Mouse (Mus musculus): ENCODE results near the gene Nt5dc1. TPM values are rescaled to one million over a fixed set of nuclear protein-coding genes. Genes with fewer than 3 reads are reported as not detected.
"Not testable (repeated sequence)": the region's sequence is repeated elsewhere in the genome, so short reads cannot be mapped to it uniquely, and the experiment has no call there.

Nt5dc1 gene
- 1.9 and 2.4 TPM in 2 replicates for polyA plus RNA-seq (2012; rRNA removed)

GRCm38 (mm10) chr10:34418204-34418756, at the start of gene Nt5dc1:
Gene Nt5dc1, minus strand, starts transcription at chr10:34418552.
- Histone ChIP-seq H3K4me1 (ENCODE audit: control insufficient read depth, insufficient read depth, low read length) (no peaks in the 10 kb centered on the region; the same call in 1 of the 2 replicates), H3K27ac (ENCODE audit: insufficient read depth, low read length) (peak within 1 kb of the TSS; percentile 62; the same call in 1 of the 2 replicates), H3K4me3 (ENCODE audit: insufficient read depth, low read length) (peak within 1 kb of the TSS; percentile 95)
- peak; percentile 61; the same call in 1 of the 2 replicates for TF ChIP-seq POLR2A (IDR thresholded peaks at IDR 0.05; ENCODE audit: extremely low read depth, insufficient read depth, low read length)
- TF ChIP-seq CTCF (IDR thresholded peaks at IDR 0.05; ENCODE audit: extremely low read depth, insufficient read depth, low read length) = no peak

GRCm38 (mm10) chr10:34464321-34464720, 46.0 kb upstream of the Nt5dc1 start:
- H3K4me3 ChIP-seq (ENCODE audit: insufficient read depth, low read length) = no peak overlapping the region
- no peak overlapping the region for H3K27ac ChIP-seq (ENCODE audit: insufficient read depth, low read length)
- H3K4me1 ChIP-seq (ENCODE audit: control insufficient read depth, insufficient read depth, low read length) = no peaks in the 10 kb centered on the region
- no peak for TF ChIP-seq POLR2A (IDR thresholded peaks at IDR 0.05; ENCODE audit: extremely low read depth, insufficient read depth, low read length)
- no peak for TF ChIP-seq CTCF (IDR thresholded peaks at IDR 0.05; ENCODE audit: extremely low read depth, insufficient read depth, low read length)

GRCm38 (mm10) chr10:34461451-34461850, 43.1 kb upstream of the Nt5dc1 start:
- Histone ChIP-seq H3K4me1 (ENCODE audit: control insufficient read depth, insufficient read depth, low read length) (no peaks in the 10 kb centered on the region), H3K4me3 (ENCODE audit: insufficient read depth, low read length) (no peak overlapping the region), H3K27ac (ENCODE audit: insufficient read depth, low read length) (no peak overlapping the region)
- TF ChIP-seq CTCF (IDR thresholded peaks at IDR 0.05; ENCODE audit: extremely low read depth, insufficient read depth, low read length) = no peak
- TF ChIP-seq POLR2A (IDR thresholded peaks at IDR 0.05; ENCODE audit: extremely low read depth, insufficient read depth, low read length) = no peak

- Histone ChIP-seq H3K4me1 (ENCODE audit: control insufficient read depth, insufficient read depth, low read length) (no peaks in the 10 kb centered on the region), H3K27ac (ENCODE audit: insufficient read depth, low read length) (no peak overlapping the region), H3K4me3 (ENCODE audit: insufficient read depth, low read length) (no peak overlapping the region)
- TF ChIP-seq POLR2A (IDR thresholded peaks at IDR 0.05; ENCODE audit: extremely low read depth, insufficient read depth, low read length) (no peak), CTCF (IDR thresholded peaks at IDR 0.05; ENCODE audit: extremely low read depth, insufficient read depth, low read length) (no peak)
Measured at GRCm38 (mm10) chr10:34449469-34449868, 31.1 kb upstream of the Nt5dc1 start.

- not testable (repeated sequence) for H3K4me3 ChIP-seq (ENCODE audit: insufficient read depth, low read length); H3K27ac ChIP-seq (ENCODE audit: insufficient read depth, low read length); H3K4me1 ChIP-seq (ENCODE audit: control insufficient read depth, insufficient read depth, low read length)
Measured at GRCm38 (mm10) chr10:34434191-34434590, 15.8 kb upstream of the Nt5dc1 start.

- H3K4me3 ChIP-seq (ENCODE audit: insufficient read depth, low read length) = no peak overlapping the region
- no peak overlapping the region for H3K27ac ChIP-seq (ENCODE audit: insufficient read depth, low read length)
- no peak for TF ChIP-seq POLR2A (IDR thresholded peaks at IDR 0.05; ENCODE audit: extremely low read depth, insufficient read depth, low read length)
- 0 out of 2 replicates have a peak, but pooled peaks have one; percentile 6 for TF ChIP-seq CTCF (IDR thresholded peaks at IDR 0.05; ENCODE audit: extremely low read depth, insufficient read depth, low read length)
- no peaks in the 10 kb centered on the region for H3K4me1 ChIP-seq (ENCODE audit: control insufficient read depth, insufficient read depth, low read length)
Measured at GRCm38 (mm10) chr10:34431783-34432182, 13.4 kb upstream of the Nt5dc1 start.

GRCm38 (mm10) chr10:34418794-34419193, 442 bp upstream of the Nt5dc1 start:
- not testable (repeated sequence) for H3K27ac ChIP-seq (ENCODE audit: insufficient read depth, low read length)
- H3K4me3 ChIP-seq (ENCODE audit: insufficient read depth, low read length) = peak overlapping the region; percentile 95

GRCm38 (mm10) chr10:34399267-34399666, 19.1 kb downstream of the Nt5dc1 start:
- H3K4me3 ChIP-seq (ENCODE audit: insufficient read depth, low read length) = no peak overlapping the region
- H3K27ac ChIP-seq (ENCODE audit: insufficient read depth, low read length) = no peak overlapping the region
- no peaks in the 10 kb centered on the region for H3K4me1 ChIP-seq (ENCODE audit: control insufficient read depth, insufficient read depth, low read length)
- no peak for TF ChIP-seq CTCF (IDR thresholded peaks at IDR 0.05; ENCODE audit: extremely low read depth, insufficient read depth, low read length)
- TF ChIP-seq POLR2A (IDR thresholded peaks at IDR 0.05; ENCODE audit: extremely low read depth, insufficient read depth, low read length) = no peak

More at GRCm38 (mm10) chr10:34418794-34419193, 442 bp upstream of the Nt5dc1 start:
- H3K4me1 ChIP-seq (ENCODE audit: control insufficient read depth, insufficient read depth, low read length) = not testable (repeated sequence)

GRCm38 (mm10) chr10:34396959-34397358, 21.4 kb downstream of the Nt5dc1 start:
- Histone ChIP-seq H3K27ac (ENCODE audit: insufficient read depth, low read length) (no peak overlapping the region), H3K4me1 (ENCODE audit: control insufficient read depth, insufficient read depth, low read length) (no peaks in the 10 kb centered on the region), H3K4me3 (ENCODE audit: insufficient read depth, low read length) (no peak overlapping the region)
- TF ChIP-seq POLR2A (IDR thresholded peaks at IDR 0.05; ENCODE audit: extremely low read depth, insufficient read depth, low read length) = no peak
- TF ChIP-seq CTCF (IDR thresholded peaks at IDR 0.05; ENCODE audit: extremely low read depth, insufficient read depth, low read length) = no peak

- no peak within 1 kb of the TSS for H3K27ac ChIP-seq (ENCODE audit: insufficient read depth, low read length)
- H3K4me1 ChIP-seq (ENCODE audit: control insufficient read depth, insufficient read depth, low read length) = no peaks in the 10 kb centered on the region
- H3K4me3 ChIP-seq (ENCODE audit: insufficient read depth, low read length) = no peak within 1 kb of the TSS
- no peak for TF ChIP-seq POLR2A (IDR thresholded peaks at IDR 0.05; ENCODE audit: extremely low read depth, insufficient read depth, low read length)
- no peak for TF ChIP-seq CTCF (IDR thresholded peaks at IDR 0.05; ENCODE audit: extremely low read depth, insufficient read depth, low read length)
Measured at GRCm38 (mm10) chr10:34389681-34390080, 28.7 kb downstream of the Nt5dc1 start, which contains the start of gene Col10a1. Gene Col10a1, plus strand, starts transcription at chr10:34389981.

All from cortical plate, adult 2 months (tissue).